Mouse (Mus musculus): ENCODE data around the gene Lhx2. TPM values are rescaled to one million over a fixed set of nuclear protein-coding genes. Genes with fewer than 3 reads are reported as not detected.

The Lhx2 gene
- not detected for polyA plus RNA-seq (2014; fragmentation: Illumina TruSeq; extraction: RNeasy Lipid Tissue Mini Kit (QIAGEN cat#74804); ENCODE audit: low read depth, low replicate concordance)

GRCm38 (mm10) chr2:38338990-38339909, at the start of gene Lhx2:
Gene Lhx2, plus strand, starts transcription at chr2:38339281.

Other genes with a start within 250 kb of the Lhx2 start
- gene Dennd1a, start 51.9 kb upstream of the Lhx2 start, polyA plus RNA-seq (2014; fragmentation: Illumina TruSeq; extraction: RNeasy Lipid Tissue Mini Kit (QIAGEN cat#74804); ENCODE audit: low read depth, low replicate concordance) = 15.2 TPM
- 12.7 TPM for gene Nek6, start 172.4 kb downstream of the Lhx2 start, polyA plus RNA-seq (2014; fragmentation: Illumina TruSeq; extraction: RNeasy Lipid Tissue Mini Kit (QIAGEN cat#74804); ENCODE audit: low read depth, low replicate concordance)